Mouse (Mus musculus): ENCODE data around the gene Hist1h3i. TPM values are rescaled to one million over a fixed set of nuclear protein-coding genes. Genes with fewer than 3 reads are reported as not detected.

Hist1h3i gene
- total RNA-seq, 2 experiments from 2014 or later, result 22.6 to 23.7 TPM

DNA sequence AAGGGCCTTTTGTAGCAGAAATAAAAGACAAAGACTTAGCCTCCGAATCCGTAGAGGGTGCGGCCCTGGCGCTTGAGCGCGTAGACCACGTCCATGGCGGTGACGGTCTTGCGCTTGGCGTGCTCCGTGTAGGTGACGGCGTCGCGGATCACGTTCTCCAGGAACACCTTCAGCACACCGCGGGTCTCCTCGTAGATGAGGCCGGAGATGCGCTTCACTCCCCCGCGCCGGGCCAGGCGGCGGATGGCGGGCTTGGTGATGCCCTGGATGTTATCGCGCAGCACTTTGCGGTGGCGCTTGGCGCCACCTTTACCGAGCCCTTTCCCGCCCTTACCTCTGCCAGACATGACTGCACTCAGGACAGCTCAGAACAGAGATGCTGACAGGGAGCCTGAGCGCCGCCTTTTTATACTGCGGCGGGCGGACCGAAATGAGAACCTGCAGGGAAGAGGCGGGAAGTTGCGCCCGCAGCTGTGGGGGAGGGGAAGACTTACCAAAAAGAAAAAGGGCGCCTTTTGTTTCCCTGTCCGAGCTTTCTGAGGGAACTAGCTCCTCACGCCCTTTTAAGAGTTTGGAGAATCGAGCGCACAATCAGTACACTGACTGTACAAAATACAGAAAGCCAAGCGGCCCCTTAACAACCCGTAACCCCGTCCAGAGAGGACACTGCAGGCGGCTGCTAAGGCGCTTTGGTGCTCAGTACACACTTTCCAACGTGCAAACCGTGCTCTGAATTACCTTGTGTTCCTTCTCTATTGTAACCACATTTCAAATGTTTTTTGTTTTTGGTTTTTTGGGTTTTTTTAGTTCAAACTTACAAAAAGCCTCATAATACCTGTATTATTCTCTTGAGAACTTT lies 32.8 kb downstream of the Hist1h3i start, which contains the start of gene Hist1h4k:
Gene Hist1h4k (minus strand): TSS at position 347 of the 859 bp plus-strand sequence.
- intact Hi-C loops (cut with DNase I), result loop anchor here (1.0 kb wide), 1 partner anchor 16 kb away; no protein-coding TSS in a partner anchor
- peak; percentile 87 for DNase-seq

DNA sequence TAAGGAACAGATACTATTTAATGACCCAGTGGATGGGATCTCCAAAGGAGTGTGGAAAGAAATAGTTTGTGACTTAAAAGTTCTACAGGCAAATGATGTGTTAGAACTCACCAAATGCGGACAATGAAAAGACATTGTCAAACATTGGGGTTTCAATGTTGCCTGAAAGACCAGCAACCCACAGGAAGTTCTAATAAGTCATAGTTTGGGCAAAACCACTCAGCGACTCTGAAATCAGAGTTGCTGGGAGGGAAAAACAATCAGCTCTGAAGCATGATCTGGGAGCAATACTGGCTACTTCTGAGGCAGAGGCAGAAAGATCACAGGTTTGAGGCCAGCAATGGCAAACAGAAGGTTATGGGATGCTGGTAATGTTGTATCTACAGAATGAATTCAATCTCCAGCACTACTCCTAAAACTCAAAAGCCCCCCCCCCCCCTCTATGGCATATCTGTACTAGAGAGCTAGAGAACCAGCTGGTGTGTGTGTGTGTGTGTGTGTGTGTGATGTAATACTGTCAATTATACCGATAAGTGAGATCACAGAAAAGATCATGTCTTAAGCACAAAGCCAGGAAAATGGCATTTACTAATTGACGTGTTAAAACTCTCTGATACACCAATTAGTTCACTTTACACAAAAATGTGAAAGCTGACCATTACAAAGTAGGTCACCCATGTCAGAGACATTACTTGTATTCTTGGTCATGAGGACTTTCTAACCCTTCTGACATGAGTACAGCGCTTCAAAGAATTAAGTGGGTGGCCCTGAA lies 33.6 kb downstream of the Hist1h3i start:
- no peak for DNase-seq
- intact Hi-C loops (cut with DNase I), result loop anchor here (1.0 to 5.0 kb wide), 2 partner anchors 15 to 37 kb away; no protein-coding TSS in a partner anchor

DNA sequence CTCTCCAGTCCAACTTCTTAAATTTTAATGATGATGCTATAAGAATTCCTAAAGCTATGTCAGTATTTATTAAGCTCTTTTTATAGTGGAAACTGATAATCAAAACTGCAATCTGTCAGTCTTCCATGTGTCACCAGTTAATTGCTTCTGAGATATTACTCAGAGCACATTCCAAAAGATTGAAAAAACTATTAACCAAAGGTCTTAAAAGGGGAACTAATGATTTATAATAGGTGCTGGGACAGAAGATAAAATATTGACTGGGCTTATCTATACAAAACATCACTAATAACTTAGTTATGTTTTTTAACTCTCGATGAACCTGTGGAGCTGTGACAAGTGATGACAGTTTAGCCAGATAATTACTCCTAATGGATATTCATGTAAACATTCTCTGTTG lies 38.2 kb downstream of the Hist1h3i start:
- intact Hi-C loops (cut with DNase I), result loop anchor here (5.0 kb wide), 1 partner anchor 33 kb away; no protein-coding TSS in a partner anchor
- no peak for DNase-seq

DNA sequence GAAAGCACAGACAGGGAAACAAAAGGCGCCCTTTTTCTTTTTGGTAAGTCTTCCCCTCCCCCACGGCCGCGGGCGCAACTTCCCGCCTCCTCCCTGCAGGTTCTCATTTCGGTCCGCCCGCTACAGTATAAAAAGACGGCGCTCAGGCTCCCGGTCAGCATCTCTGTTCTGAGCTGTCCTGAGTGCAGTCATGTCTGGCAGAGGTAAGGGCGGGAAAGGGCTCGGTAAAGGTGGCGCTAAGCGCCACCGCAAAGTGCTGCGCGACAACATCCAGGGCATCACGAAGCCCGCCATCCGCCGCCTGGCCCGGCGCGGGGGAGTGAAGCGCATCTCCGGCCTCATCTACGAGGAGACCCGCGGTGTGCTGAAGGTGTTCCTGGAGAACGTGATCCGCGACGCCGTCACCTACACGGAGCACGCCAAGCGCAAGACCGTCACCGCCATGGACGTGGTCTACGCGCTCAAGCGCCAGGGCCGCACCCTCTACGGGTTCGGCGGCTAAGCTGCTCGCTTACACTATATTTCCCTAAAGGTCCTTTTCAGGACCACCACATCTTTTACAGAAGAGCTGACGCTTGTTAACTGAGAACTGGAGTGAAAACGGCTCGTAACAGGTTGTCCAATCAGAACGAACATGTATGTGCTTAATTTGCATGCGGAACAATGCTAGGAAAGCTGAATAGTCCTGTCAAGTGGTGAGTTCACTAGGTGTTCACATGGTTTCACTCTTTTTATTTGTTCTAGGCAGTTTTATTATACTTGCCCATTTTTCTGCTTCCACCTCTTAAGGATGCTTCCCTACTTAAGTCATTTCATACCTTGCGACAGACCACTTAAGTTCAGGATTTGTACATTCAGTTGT lies 48.0 kb downstream of the Hist1h3i start, which contains the start of gene Hist1h4j:
Gene Hist1h4j (plus strand): TSS at position 159 of the 862 bp plus-strand sequence.
- intact Hi-C loops (cut with DNase I), result loop anchor here (1.0 kb wide), 2 partner anchors 15 to 21 kb away; partner anchors contain the start of gene Hist1h4k
- DNase-seq, result peak; percentile 22 to 66

DNA sequence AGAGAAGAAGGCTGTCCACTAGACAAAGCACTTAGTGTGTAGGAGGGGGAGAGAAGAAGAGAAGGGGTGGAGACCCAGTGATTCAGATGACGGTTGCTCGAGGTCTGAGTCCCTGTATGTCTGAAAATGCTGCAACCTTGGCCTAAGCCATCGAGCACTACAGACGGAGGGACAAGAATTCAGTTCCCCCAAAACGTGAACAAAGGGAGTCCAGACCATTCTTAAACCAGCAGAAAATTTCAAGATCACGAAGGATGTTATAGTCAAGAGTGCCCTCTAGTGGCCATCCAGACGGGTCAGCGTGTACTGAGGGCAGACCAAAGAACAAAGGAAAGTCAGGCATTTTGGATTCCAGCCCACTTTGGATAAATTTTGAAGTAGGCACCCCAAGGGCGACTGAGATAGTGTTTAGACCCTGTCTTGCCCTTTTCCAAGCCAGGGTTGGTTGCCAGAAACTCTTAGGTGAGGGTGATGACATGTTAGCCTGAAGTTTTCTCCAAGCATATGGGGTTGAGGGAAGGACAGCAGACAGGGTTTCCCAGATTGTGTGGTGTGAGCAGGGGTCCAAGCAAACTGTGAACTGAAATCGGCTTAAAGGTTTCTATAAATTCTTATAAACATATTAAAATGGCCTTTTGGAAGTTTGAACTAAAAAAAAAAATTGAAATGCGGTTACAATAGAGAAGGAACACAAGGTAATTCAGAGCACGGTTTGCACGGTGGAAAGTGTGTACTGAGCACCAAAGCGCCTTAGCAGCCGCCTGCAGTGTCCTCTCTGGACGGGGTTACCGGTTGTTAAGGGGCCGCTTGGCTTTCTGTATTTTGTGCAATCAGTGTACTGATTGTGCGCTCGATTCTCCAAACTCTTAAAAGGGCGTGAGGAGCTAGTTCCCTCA lies 48.9 kb downstream of the Hist1h3i start:
- peak; percentile 71 to 77 for DNase-seq
- intact Hi-C loops (cut with DNase I), result loop anchor here (1.0 kb wide), 2 partner anchors 16 to 20 kb away; partner anchors contain the start of gene Hist1h4k

DNA sequence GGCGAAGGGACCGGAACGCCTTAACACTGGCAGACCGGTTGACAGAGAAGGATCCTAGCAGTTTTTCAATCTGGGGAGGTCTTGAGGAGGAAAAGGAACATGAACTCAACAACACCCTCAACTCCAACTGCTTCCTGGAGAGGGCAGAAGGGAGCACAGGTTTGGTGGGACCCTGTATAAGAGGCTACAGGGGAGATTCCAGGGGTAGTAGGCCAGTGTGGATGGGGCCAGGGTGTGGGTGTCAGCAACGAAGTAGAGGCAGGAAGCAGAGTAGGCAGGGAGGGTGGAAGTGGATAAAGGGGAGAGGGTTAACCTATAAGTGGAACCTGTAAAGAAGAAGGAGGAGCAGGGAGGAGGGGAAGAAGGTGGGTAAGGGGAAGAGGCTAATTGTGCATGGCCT lies 49.7 kb downstream of the Hist1h3i start:
- intact Hi-C loops (cut with DNase I), result no loop called here
- no peak for DNase-seq

Small RNAs within 50 kb of the gene (microRNA-seq; reads per million reads assigned to microRNA genes)
- gene Gm19658 (ENCODE audit: borderline number of aligned reads in 2 of 2) (0 reads per million in 2 experiments), gene Gm44346 (ENCODE audit: borderline number of aligned reads in 2 of 2) (0 reads per million in 2 experiments), gene Gm44454 (ENCODE audit: borderline number of aligned reads in 2 of 2) (0 reads per million in 2 experiments), gene Gm44466 (ENCODE audit: borderline number of aligned reads in 2 of 2) (0 reads per million in 2 experiments)

Other genes with a start within 250 kb of the Hist1h3i start
- not detected for gene Olfr1366, start 240.6 kb downstream of the Hist1h3i start, total RNA-seq (2021)
- gene Olfr1535, start 223.5 kb downstream of the Hist1h3i start, total RNA-seq (2021), result not detected
- gene Olfr1364, start 201.6 kb downstream of the Hist1h3i start, total RNA-seq (2021), result not detected
- gene Olfr1362, start 169.3 kb downstream of the Hist1h3i start, total RNA-seq (2021), result not detected
- not detected for gene Olfr11, start 140.9 kb downstream of the Hist1h3i start, total RNA-seq (2021)
- gene Olfr1361, start 120.0 kb downstream of the Hist1h3i start, total RNA-seq (2021), result not detected
- not detected for gene Olfr1360, start 106.0 kb downstream of the Hist1h3i start, total RNA-seq (2021)
- not detected for gene Olfr1359, start 85.3 kb downstream of the Hist1h3i start, total RNA-seq (2021)
- gene Hist1h2bl, start 67.2 kb downstream of the Hist1h3i start, total RNA-seq (2021), result 10 to 100 TPM; 18.0 to 27.4 TPM
- 10 to 100 TPM; 28.5 to 39.8 TPM for gene Hist1h2ai, start 66.9 kb downstream of the Hist1h3i start, total RNA-seq (2021)
- gene Hist1h3h, start 65.7 kb downstream of the Hist1h3i start, total RNA-seq (2021), result 10 to 100 TPM; 22.0 to 36.5 TPM
- 1 to 10 TPM; 4.9 to 5.1 TPM for gene Hist1h2bm, start 61.3 kb downstream of the Hist1h3i start, total RNA-seq (2021)
- gene Hist1h4j, start 48.3 kb downstream of the Hist1h3i start, total RNA-seq (2021), result 1 to 10 TPM; 3.6 to 4.6 TPM
- 10 to 100 TPM; 52.5 to 54.1 TPM for gene Hist1h4k, start 32.9 kb downstream of the Hist1h3i start, total RNA-seq (2021)
- 1 to 10 TPM; 9.0 to 9.3 TPM for gene Hist1h2ak, start 29.5 kb downstream of the Hist1h3i start, total RNA-seq (2021)
- gene Hist1h2bn, start 29.2 kb downstream of the Hist1h3i start, total RNA-seq (2021), result 10 to 100 TPM; 11.8 to 13.3 TPM
- gene Hist1h1b, start 2.7 kb downstream of the Hist1h3i start, total RNA-seq (2021), result 10 to 100 TPM in 1 of 2 experiments, 1 to 10 TPM in 1; 9.8 to 10.6 TPM
- gene Hist1h2an, start 3.8 kb upstream of the Hist1h3i start, total RNA-seq (2021), result 1 to 10 TPM; 1.0 to 2.1 TPM
- gene Hist1h2bp, start 4.1 kb upstream of the Hist1h3i start, total RNA-seq (2021), result 1 to 10 TPM; 5.4 to 5.7 TPM
- gene Hist1h2bq, start 26.8 kb upstream of the Hist1h3i start, total RNA-seq (2021), result 10 to 100 TPM; 35.1 to 36.5 TPM
- not detected for gene Hist1h2ao, start 27.1 kb upstream of the Hist1h3i start, total RNA-seq (2021)
- gene Hist1h4m, start 28.4 kb upstream of the Hist1h3i start, total RNA-seq (2021), result 10 to 100 TPM; 61.3 to 84.6 TPM
- 1 to 10 TPM; 4.7 to 7.4 TPM for gene Hist1h4n, start 48.8 kb upstream of the Hist1h3i start, total RNA-seq (2021)
- gene Hist1h2ap, start 50.1 kb upstream of the Hist1h3i start, total RNA-seq (2021), result 10 to 100 TPM; 27.2 to 33.8 TPM
- 10 to 100 TPM; 35.2 to 36.8 TPM for gene Hist1h2br, start 50.4 kb upstream of the Hist1h3i start, total RNA-seq (2021)
- gene Zfp184, start 161.7 kb upstream of the Hist1h3i start, total RNA-seq (2021), result under 1 TPM; 0.97 to 0.98 TPM
- gene Pom121l2, start 197.8 kb upstream of the Hist1h3i start, total RNA-seq (2021), result not detected
- not detected for gene Prss16, start 226.4 kb upstream of the Hist1h3i start, total RNA-seq (2021)